Mouse (Mus musculus): ENCODE measurements at regions not wholly inside any gene's neighbourhood (a gene's known extent, or its start where the extent isn't known, plus 50 kb on each side); places are given as distances from the start of the nearest gene placed in this dataset.

DNA sequence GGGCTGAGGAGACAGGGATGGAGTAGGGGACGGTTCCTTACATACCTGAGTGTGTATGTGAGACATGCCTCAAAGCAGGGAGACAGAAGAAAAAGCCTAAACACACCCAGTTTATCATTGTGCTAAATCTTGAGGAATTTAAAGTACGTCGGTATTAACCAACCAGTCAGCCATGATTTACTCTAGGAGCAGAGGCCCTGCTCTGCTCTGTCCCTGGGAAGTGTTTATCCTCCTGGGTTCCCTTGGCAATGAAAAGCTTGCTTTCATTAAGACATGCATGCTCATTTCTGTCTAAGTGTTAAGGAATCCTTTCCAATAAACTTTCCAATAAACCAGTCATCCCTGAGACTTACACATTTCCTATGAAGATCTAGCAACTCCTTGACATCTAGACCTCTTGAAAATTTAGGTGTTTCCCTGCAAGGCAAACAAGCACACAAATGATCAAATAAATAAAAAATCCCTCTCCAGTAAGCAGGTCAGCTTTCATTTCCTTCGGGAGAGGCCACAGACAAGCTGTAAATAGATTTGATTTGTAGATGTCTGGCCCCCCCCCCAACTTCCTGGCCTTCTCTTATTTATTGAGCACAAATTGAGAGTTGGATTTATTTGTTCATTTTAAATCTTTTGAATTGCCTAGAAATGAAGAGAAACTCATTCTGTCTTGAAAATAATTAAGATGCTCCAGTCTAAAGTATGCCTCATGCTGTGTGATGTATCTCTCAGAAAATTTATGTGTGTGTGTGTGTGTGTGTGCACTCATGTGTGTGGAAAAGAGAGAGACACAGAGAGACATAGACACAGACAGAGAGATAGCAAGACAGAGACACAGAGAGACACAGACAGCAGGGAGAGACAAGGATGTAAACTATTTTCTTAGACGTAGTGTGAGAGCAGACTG lies 56.2 kb upstream of the Rai14 start:
- no peak for TF ChIP-seq POLR2A (IDR thresholded peaks at IDR 0.05; ENCODE audit: insufficient read depth, low read length)
- TF ChIP-seq CTCF (IDR thresholded peaks at IDR 0.05; ENCODE audit: low read depth, low read length), result no peak
